Mouse (Mus musculus) neural tube, embryonic 12.5 days (tissue): Measurements from ENCODE around the gene Col6a5. TPM values are rescaled to one million over a fixed set of nuclear protein-coding genes. Genes with fewer than 3 reads are reported as not detected.
A peak's percentile ranks its signal among the peaks of the same experiment; 100 is the strongest.

Experiments used
- ATAC-seq: fragments of 200-750 bp; cut with Nextera tagmentation; 2 replicates; pipeline ENCODE4 v1.8.0; 2017; ENCODE audit warnings: low read depth, mild to moderate bottlenecking, moderate TSS enrichment, moderate library complexity; ENCODE audit not compliant: low FRiP score
- H3K27ac ChIP-seq: fragments of 300-500 bp; sonication (generic); 2 replicates; pipeline ENCODE4 v1.5.1; 2016
- H3K27me3 ChIP-seq: fragments of 300-500 bp; sonication (generic); replicated peaks from 2 replicates; pipeline ENCODE4 v1.6.1; 2016; ENCODE audit warnings: mild to moderate bottlenecking
- H3K36me3 ChIP-seq: fragments of 300-500 bp; sonication (generic); 2 replicates; pipeline ENCODE4 v1.6.1; 2016; ENCODE audit warnings: mild to moderate bottlenecking
- H3K4me1 ChIP-seq: fragments of 300-500 bp; sonication (generic); 2 replicates; pipeline ENCODE4 v1.6.1; 2016
- H3K4me2 ChIP-seq: fragments of 300-500 bp; sonication (generic); replicated peaks from 2 replicates; pipeline ENCODE4 v1.6.1; 2016; ENCODE audit warnings: mild to moderate bottlenecking
- H3K4me3 ChIP-seq: fragments of 300-500 bp; sonication (generic); 2 replicates; pipeline ENCODE4 v1.5.1; 2016
- H3K9ac ChIP-seq: fragments of 300-500 bp; sonication (generic); 2 replicates; pipeline ENCODE4 v1.6.1; 2016; ENCODE audit warnings: mild to moderate bottlenecking
- H3K9me3 ChIP-seq: fragments of 300-500 bp; sonication (generic); 2 replicates; pipeline ENCODE4 v1.6.1; 2016; ENCODE audit warnings: mild to moderate bottlenecking
- WGBS: fragments of 180-500 bp; shearing (Covaris S2); methylation state at CpG from one replicate; pipeline ENCODE4 v1.1.7; 2016; 5-methylcytosine and 5-hydroxymethylcytosine counted together
- polyA plus RNA-seq: library from polyadenylated mRNA; unstranded; fragments of >200 nt; fragmentation: Nextera tagmentation; extraction: Ambion mirVana; gene quantifications from 2 replicates; pipeline ENCODE4 v1.2.1, GENCODE M21; 2016

The Col6a5 gene
- polyA plus RNA-seq, result 0.03 and 0.09 TPM in 2 replicates

GRCm38 (mm10) chr9:105960533-105960932 lies at the start of gene Col6a5:
TSS of gene Col6a5 (minus strand) at chr9:105960643.
- H3K4me3 ChIP-seq, result no peak within 1 kb of the TSS
- no peaks in the 10 kb centered on the region for H3K9me3 ChIP-seq
- H3K4me2 ChIP-seq, result no peak within 1 kb of the TSS
- H3K27me3 ChIP-seq, result peaks cover 6% of the 10 kb centered on the region; the same call in 1 of the 2 replicates
- no peak for ATAC-seq
- no peak within 1 kb of the TSS for H3K9ac ChIP-seq
- H3K4me1 ChIP-seq, result peaks cover 5% of the 10 kb centered on the region; the same call in 1 of the 2 replicates
- H3K27ac ChIP-seq, result no peak within 1 kb of the TSS
- 13% methylated on average over 13 of the region's 13 CpGs for WGBS
- no peaks in the 10 kb centered on the region for H3K36me3 ChIP-seq

- Histone ChIP-seq H3K4me2 (no peak overlapping the region), H3K4me3 (no peak overlapping the region), H3K27me3 (no peaks in the 10 kb centered on the region), H3K27ac (no peak overlapping the region), H3K36me3 (no peaks in the 10 kb centered on the region), H3K9me3 (no peaks in the 10 kb centered on the region), H3K4me1 (no peaks in the 10 kb centered on the region), H3K9ac (no peak overlapping the region)
- 66% methylated on average over 11 of the region's 11 CpGs for WGBS
- ATAC-seq, result no peak
Measured at GRCm38 (mm10) chr9:105997955-105998354, 37.5 kb upstream of the Col6a5 start.

- Histone ChIP-seq H3K4me2 (no peak overlapping the region), H3K4me1 (no peaks in the 10 kb centered on the region), H3K9me3 (no peaks in the 10 kb centered on the region), H3K36me3 (no peaks in the 10 kb centered on the region), H3K9ac (no peak overlapping the region), H3K27me3 (no peaks in the 10 kb centered on the region), H3K4me3 (no peak overlapping the region), H3K27ac (no peak overlapping the region)
- ATAC-seq, result no peak
- WGBS, result 76% methylated on average over 6 of the region's 6 CpGs
Measured at GRCm38 (mm10) chr9:105992425-105992824, 32.0 kb upstream of the Col6a5 start.

- Histone ChIP-seq H3K27ac (no peak overlapping the region), H3K4me1 (peaks cover 2% of the 10 kb centered on the region), H3K4me3 (no peak overlapping the region), H3K4me2 (no peak overlapping the region), H3K27me3 (no peaks in the 10 kb centered on the region), H3K36me3 (no peaks in the 10 kb centered on the region), H3K9me3 (no peaks in the 10 kb centered on the region), H3K9ac (no peak overlapping the region)
- no peak for ATAC-seq
- 80% methylated on average over 6 of the region's 6 CpGs for WGBS
Measured at GRCm38 (mm10) chr9:105990099-105990498, 29.7 kb upstream of the Col6a5 start.

- Histone ChIP-seq H3K9me3 (no peaks in the 10 kb centered on the region), H3K27ac (no peak overlapping the region), H3K9ac (no peak overlapping the region), H3K4me2 (no peak overlapping the region), H3K27me3 (no peaks in the 10 kb centered on the region), H3K4me1 (peaks cover 5% of the 10 kb centered on the region), H3K36me3 (no peaks in the 10 kb centered on the region), H3K4me3 (no peak overlapping the region)
- WGBS, result 84% methylated on average over 6 of the region's 6 CpGs
- ATAC-seq, result no peak
Measured at GRCm38 (mm10) chr9:105989468-105989867, 29.0 kb upstream of the Col6a5 start.

- 69% methylated on average over 8 of the region's 8 CpGs for WGBS
- Histone ChIP-seq H3K36me3 (no peaks in the 10 kb centered on the region), H3K27me3 (no peaks in the 10 kb centered on the region), H3K4me2 (no peak overlapping the region), H3K4me1 (peaks cover 5% of the 10 kb centered on the region), H3K4me3 (no peak overlapping the region), H3K9me3 (no peaks in the 10 kb centered on the region), H3K27ac (no peak overlapping the region), H3K9ac (no peak overlapping the region)
- ATAC-seq, result 0 out of 2 replicates have a peak, but pooled peaks have one; percentile 17
Measured at GRCm38 (mm10) chr9:105988096-105988495, 27.7 kb upstream of the Col6a5 start.

GRCm38 (mm10) chr9:105984931-105985519 lies 24.6 kb upstream of the Col6a5 start:
- Histone ChIP-seq H3K27me3 (no peaks in the 10 kb centered on the region), H3K4me3 (no peak overlapping the region), H3K4me1 (peaks cover 5% of the 10 kb centered on the region), H3K9ac (no peak overlapping the region), H3K27ac (no peak overlapping the region), H3K4me2 (peak overlapping the region; percentile 43), H3K36me3 (no peaks in the 10 kb centered on the region), H3K9me3 (no peaks in the 10 kb centered on the region)
- peak; percentile 53; the same call in 1 of the 2 replicates for ATAC-seq
- WGBS, result 26% methylated on average over 10 of the region's 10 CpGs

GRCm38 (mm10) chr9:105978479-105978878 lies 18.0 kb upstream of the Col6a5 start:
- no peak overlapping the region for H3K27ac ChIP-seq
- H3K4me1 ChIP-seq, result no peaks in the 10 kb centered on the region
- 0 out of 2 replicates have a peak, but pooled peaks cover 4% of the 10 kb centered on the region for H3K27me3 ChIP-seq
- no peak overlapping the region for H3K4me2 ChIP-seq
- ATAC-seq, result no peak
- H3K9ac ChIP-seq, result no peak overlapping the region
- no peaks in the 10 kb centered on the region for H3K36me3 ChIP-seq
- no peak overlapping the region for H3K4me3 ChIP-seq
- WGBS, result 93% methylated on average over 8 of the region's 8 CpGs
- no peaks in the 10 kb centered on the region for H3K9me3 ChIP-seq

GRCm38 (mm10) chr9:105976871-105977270 lies 16.4 kb upstream of the Col6a5 start:
- Histone ChIP-seq H3K4me3 (no peak overlapping the region), H3K27me3 (0 out of 2 replicates have a peak, but pooled peaks cover 4% of the 10 kb centered on the region), H3K27ac (no peak overlapping the region), H3K9me3 (no peaks in the 10 kb centered on the region), H3K4me2 (no peak overlapping the region), H3K4me1 (no peaks in the 10 kb centered on the region), H3K9ac (no peak overlapping the region), H3K36me3 (no peaks in the 10 kb centered on the region)
- 8% methylated on average over 13 of the region's 13 CpGs for WGBS
- no peak for ATAC-seq

- 50% methylated on average over 6 of the region's 6 CpGs for WGBS
- no peak overlapping the region for H3K9ac ChIP-seq
- H3K4me1 ChIP-seq, result no peaks in the 10 kb centered on the region
Measured at GRCm38 (mm10) chr9:105976314-105976713, 15.9 kb upstream of the Col6a5 start.

GRCm38 (mm10) chr9:105973736-105974135 lies 13.3 kb upstream of the Col6a5 start:
- Histone ChIP-seq H3K9me3 (no peaks in the 10 kb centered on the region), H3K27ac (no peak overlapping the region), H3K4me3 (no peak overlapping the region), H3K4me2 (no peak overlapping the region), H3K4me1 (no peaks in the 10 kb centered on the region), H3K9ac (no peak overlapping the region), H3K36me3 (no peaks in the 10 kb centered on the region), H3K27me3 (0 out of 2 replicates have a peak, but pooled peaks cover 4% of the 10 kb centered on the region)
- WGBS, result 90% methylated on average over 1 of the region's 1 CpGs
- no peak for ATAC-seq

More at GRCm38 (mm10) chr9:105976314-105976713, 15.9 kb upstream of the Col6a5 start:
- Histone ChIP-seq H3K36me3 (no peaks in the 10 kb centered on the region), H3K4me3 (no peak overlapping the region), H3K9me3 (no peaks in the 10 kb centered on the region), H3K27me3 (0 out of 2 replicates have a peak, but pooled peaks cover 4% of the 10 kb centered on the region), H3K27ac (no peak overlapping the region), H3K4me2 (no peak overlapping the region)
- ATAC-seq, result no peak

GRCm38 (mm10) chr9:105972031-105972430 lies 11.6 kb upstream of the Col6a5 start:
- Histone ChIP-seq H3K27ac (no peak overlapping the region), H3K4me3 (no peak overlapping the region), H3K9ac (no peak overlapping the region), H3K4me2 (no peak overlapping the region), H3K27me3 (0 out of 2 replicates have a peak, but pooled peaks cover 4% of the 10 kb centered on the region), H3K4me1 (no peaks in the 10 kb centered on the region), H3K36me3 (no peaks in the 10 kb centered on the region), H3K9me3 (no peaks in the 10 kb centered on the region)
- no peak for ATAC-seq
- 80% methylated on average over 3 of the region's 3 CpGs for WGBS
